ENCODE assay signal across 26 mouse cellular contexts in genomic region chr4:107580883-107581282, GRCm38 (mm10).
"Had no signal": no experiment of that assay in that cellular context is flagged by ENCODE, and none has a peak within 500 bp of the region (broad histone marks: within the 10 kb centered on the region; RNA-seq: fewer than 3 reads in every experiment).

No protein-coding gene starts in this region.

- H3K27me3 ChIP-seq: hindbrain, embryonic 12.5 days; intestine, embryonic 15.5 days; liver, embryonic 13.5 days had no signal

- H3K4me2 ChIP-seq: heart, embryonic 12.5 days; hindbrain, embryonic 12.5 days; hindbrain, embryonic 14.5 days; intestine, embryonic 15.5 days; liver, embryonic 11.5 days; liver, embryonic 13.5 days had no signal

- H3K36me3 ChIP-seq: heart, embryonic 10.5 days; heart, embryonic 12.5 days; hindbrain, embryonic 10.5 days; hindbrain, embryonic 12.5 days; intestine, embryonic 15.5 days; liver, embryonic 13.5 days had no signal

- H3K9ac ChIP-seq: heart, embryonic 12.5 days; hindbrain, embryonic 12.5 days; hindbrain, embryonic 14.5 days; intestine, embryonic 15.5 days; liver, embryonic 13.5 days had no signal

- H3K4me3 ChIP-seq: gastrocnemius, adult 2 months; heart, embryonic 10.5 days; heart, embryonic 12.5 days; hindbrain, embryonic 10.5 days; hindbrain, embryonic 12.5 days; intestine, embryonic 15.5 days; layer of hippocampus, adult 2 months; left cerebral cortex, adult 2 months; liver, embryonic 13.5 days had no signal

- H3K4me1 ChIP-seq: heart, embryonic 10.5 days; heart, embryonic 12.5 days; intestine, embryonic 15.5 days; liver, embryonic 13.5 days had no signal

- DNase-seq: gastrocnemius, adult 2 months; gastrocnemius, postnatal 10 days; gastrocnemius, postnatal 25 days; heart, adult 18-20 months; heart, postnatal 10 days; heart, postnatal 4 days; kidney, adult 18-20 months; kidney, adult 8-10 months; kidney, postnatal 10 days; kidney, postnatal 25 days; kidney, postnatal 4 days; left cerebral cortex, postnatal 4 days; liver; liver, embryonic 13.5 days had no signal

- H3K27ac ChIP-seq: gastrocnemius, adult 2 months; heart, embryonic 10.5 days; hindbrain, embryonic 10.5 days; hindbrain, embryonic 12.5 days; hindbrain, embryonic 14.5 days; intestine, embryonic 15.5 days; layer of hippocampus, adult 2 months; left cerebral cortex, adult 2 months; liver, embryonic 13.5 days had no signal

- H3K9me3 ChIP-seq: heart, embryonic 10.5 days; heart, embryonic 12.5 days; hindbrain, embryonic 10.5 days; hindbrain, embryonic 12.5 days; intestine, embryonic 15.5 days; liver, embryonic 13.5 days had no signal

- ATAC-seq: hindbrain, embryonic 16.5 days; inflammation-experienced regulatory T-cells, adult 6 months; intestine, embryonic 15.5 days; intestine, postnatal 0 days had no signal
